Mouse (Mus musculus) heart, embryonic 11.5 days (tissue): ENCODE measurements around the gene Tmem126b. TPM values are rescaled to one million over a fixed set of nuclear protein-coding genes. Genes with fewer than 3 reads are reported as not detected.

Experiments used
- ATAC-seq: fragments of 200-750 bp; cut with Nextera tagmentation; replicated peaks from 2 replicates; pipeline ENCODE4 v1.8.0; 2017; ENCODE audit warnings: moderate library complexity; ENCODE audit not compliant: insufficient number of reproducible peaks, low FRiP score, low TSS enrichment
- H3K27ac ChIP-seq: fragments of 300-500 bp; sonication (generic); 2 replicates; pipeline ENCODE4 v1.5.1; 2014; ENCODE audit warnings: mild to moderate bottlenecking, low read depth, low read length
- H3K27me3 ChIP-seq: fragments of 300-500 bp; sonication (generic); 2 replicates; pipeline ENCODE4 v1.6.1; 2014; ENCODE audit warnings: mild to moderate bottlenecking, low read length, mixed read lengths; ENCODE audit not compliant: control insufficient read depth, insufficient read depth
- H3K36me3 ChIP-seq: fragments of 300-500 bp; sonication (generic); 2 replicates; pipeline ENCODE4 v1.6.1; 2014; ENCODE audit warnings: mild to moderate bottlenecking, low read length, moderate library complexity, mixed read lengths; ENCODE audit not compliant: control insufficient read depth, insufficient read depth
- H3K4me1 ChIP-seq: fragments of 300-500 bp; sonication (generic); 2 replicates; pipeline ENCODE4 v1.6.1; 2014; ENCODE audit warnings: low read length; ENCODE audit not compliant: control insufficient read depth, insufficient read depth
- H3K4me2 ChIP-seq: fragments of 300-500 bp; sonication (generic); 2 replicates; pipeline ENCODE4 v1.6.1; 2014; ENCODE audit warnings: mild to moderate bottlenecking, moderate library complexity
- H3K4me3 ChIP-seq: fragments of 300-500 bp; sonication (generic); 2 replicates; pipeline ENCODE4 v1.5.1; 2014; ENCODE audit warnings: low read depth, low read length
- H3K9ac ChIP-seq: fragments of 300-500 bp; sonication (generic); 2 replicates; pipeline ENCODE4 v1.6.1; 2014; ENCODE audit warnings: mild to moderate bottlenecking, low read depth, low read length, moderate library complexity
- H3K9me3 ChIP-seq: fragments of 300-500 bp; sonication (generic); replicated peaks from 2 replicates; pipeline ENCODE4 v1.6.1; 2016; ENCODE audit warnings: low read length; ENCODE audit not compliant: control insufficient read depth
- WGBS: fragments of 180-500 bp; shearing (Covaris S2); extraction: QIAGEN DNeasy Blood & Tissue Kit; methylation state at CpG from one replicate; pipeline ENCODE4 v1.1.7; 2014; ENCODE audit not compliant: insufficient replicate concordance; 5-methylcytosine and 5-hydroxymethylcytosine counted together
- polyA plus RNA-seq: library from polyadenylated mRNA; unstranded; fragments of >200 nt; fragmentation: Nextera tagmentation; extraction: Ambion mirVana; gene quantifications from 2 replicates; pipeline ENCODE4 v1.2.1, GENCODE M21; 2014

Tmem126b gene
- polyA plus RNA-seq, 1 experiment from 2014 or later: 24.0 TPM

GRCm38 (mm10) chr7:90442070-90442469, 33.7 kb downstream of the Tmem126b start:
- peak overlapping the region; percentile 75 for H3K9ac ChIP-seq
- H3K4me3 ChIP-seq: peak overlapping the region; percentile 99
- no peaks in the 10 kb centered on the region for H3K27me3 ChIP-seq
- no peaks in the 10 kb centered on the region for H3K4me1 ChIP-seq
- no peak for ATAC-seq
- H3K4me2 ChIP-seq: peak overlapping the region; percentile 89
- WGBS: 17% methylated on average over 4 of the region's 4 CpGs
- no peaks in the 10 kb centered on the region for H3K9me3 ChIP-seq
- H3K36me3 ChIP-seq: no peaks in the 10 kb centered on the region
- 0 out of 2 replicates have a peak overlapping the region, but pooled peaks have one; percentile 46 for H3K27ac ChIP-seq

- no peak for ATAC-seq
- no peaks in the 10 kb centered on the region for H3K4me1 ChIP-seq
- H3K27ac ChIP-seq: no peak overlapping the region
- no peaks in the 10 kb centered on the region for H3K36me3 ChIP-seq
- H3K9ac ChIP-seq: no peak overlapping the region
- no peak overlapping the region for H3K4me3 ChIP-seq
- H3K9me3 ChIP-seq: no peaks in the 10 kb centered on the region
- 82% methylated on average over 4 of the region's 4 CpGs for WGBS
- no peaks in the 10 kb centered on the region for H3K27me3 ChIP-seq
- H3K4me2 ChIP-seq: no peak overlapping the region
These were observed 35.8 kb downstream of the Tmem126b start for GRCm38 (mm10) chr7:90440044-90440443.

DNA sequence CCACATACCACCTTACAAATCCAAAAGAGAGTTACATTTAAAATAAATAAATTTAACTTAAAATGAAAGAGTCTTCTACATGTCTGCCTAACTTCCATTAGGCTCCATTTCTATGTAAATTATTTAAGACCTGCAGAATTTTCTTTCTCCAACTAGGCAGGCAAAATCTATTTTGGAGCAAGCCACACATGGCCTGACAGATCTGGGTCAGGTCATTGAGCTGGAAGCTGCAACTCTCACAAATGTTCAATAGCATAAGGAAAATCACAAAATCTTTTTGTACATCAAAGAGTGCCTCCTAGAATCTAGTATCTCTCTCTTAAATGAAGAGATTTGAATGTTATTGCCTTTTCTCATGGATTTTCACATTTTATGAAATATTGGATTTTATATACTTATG, 43.6 kb downstream of the Tmem126b start:
- no peak overlapping the region for H3K9ac ChIP-seq
- no peak overlapping the region for H3K27ac ChIP-seq
- H3K4me1 ChIP-seq: no peaks in the 10 kb centered on the region
- no peaks in the 10 kb centered on the region for H3K27me3 ChIP-seq
- no peak overlapping the region for H3K4me2 ChIP-seq
- no peak overlapping the region for H3K4me3 ChIP-seq
- H3K36me3 ChIP-seq: no peaks in the 10 kb centered on the region
- no peaks in the 10 kb centered on the region for H3K9me3 ChIP-seq
- ATAC-seq: no peak

DNA sequence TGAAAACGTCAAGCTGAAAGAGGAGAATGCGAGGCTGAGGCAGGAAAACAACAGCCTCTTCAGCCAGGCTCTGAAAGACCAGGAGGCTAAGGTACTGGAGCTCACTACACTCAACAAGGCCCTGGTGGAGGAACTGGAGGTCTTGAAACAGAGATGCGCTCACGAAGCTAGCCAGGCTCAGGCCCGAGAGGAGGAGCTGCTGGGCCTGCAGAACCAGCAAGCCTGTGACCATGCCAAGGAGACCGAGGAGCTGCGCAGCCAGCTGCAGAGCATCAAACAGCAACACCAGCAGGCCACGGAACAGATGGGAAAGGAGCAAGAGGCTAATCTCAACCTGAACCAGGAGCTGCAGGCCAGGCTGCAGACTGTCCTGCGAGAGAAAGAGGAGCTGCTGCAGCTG, 48.8 kb downstream of the Tmem126b start:
- peak overlapping the region; percentile 48 for H3K4me3 ChIP-seq
- peak overlapping the region; percentile 82 for H3K4me2 ChIP-seq
- WGBS: 39% methylated on average over 9 of the region's 9 CpGs
- no peaks in the 10 kb centered on the region for H3K27me3 ChIP-seq
- no peaks in the 10 kb centered on the region for H3K9me3 ChIP-seq
- H3K4me1 ChIP-seq: 0 out of 2 replicates have a peak, but pooled peaks cover 2% of the 10 kb centered on the region
- H3K36me3 ChIP-seq: no peaks in the 10 kb centered on the region
- H3K9ac ChIP-seq: peak overlapping the region; percentile 65; the same call in 1 of the 2 replicates
- no peak for ATAC-seq
- no peak overlapping the region for H3K27ac ChIP-seq

DNA sequence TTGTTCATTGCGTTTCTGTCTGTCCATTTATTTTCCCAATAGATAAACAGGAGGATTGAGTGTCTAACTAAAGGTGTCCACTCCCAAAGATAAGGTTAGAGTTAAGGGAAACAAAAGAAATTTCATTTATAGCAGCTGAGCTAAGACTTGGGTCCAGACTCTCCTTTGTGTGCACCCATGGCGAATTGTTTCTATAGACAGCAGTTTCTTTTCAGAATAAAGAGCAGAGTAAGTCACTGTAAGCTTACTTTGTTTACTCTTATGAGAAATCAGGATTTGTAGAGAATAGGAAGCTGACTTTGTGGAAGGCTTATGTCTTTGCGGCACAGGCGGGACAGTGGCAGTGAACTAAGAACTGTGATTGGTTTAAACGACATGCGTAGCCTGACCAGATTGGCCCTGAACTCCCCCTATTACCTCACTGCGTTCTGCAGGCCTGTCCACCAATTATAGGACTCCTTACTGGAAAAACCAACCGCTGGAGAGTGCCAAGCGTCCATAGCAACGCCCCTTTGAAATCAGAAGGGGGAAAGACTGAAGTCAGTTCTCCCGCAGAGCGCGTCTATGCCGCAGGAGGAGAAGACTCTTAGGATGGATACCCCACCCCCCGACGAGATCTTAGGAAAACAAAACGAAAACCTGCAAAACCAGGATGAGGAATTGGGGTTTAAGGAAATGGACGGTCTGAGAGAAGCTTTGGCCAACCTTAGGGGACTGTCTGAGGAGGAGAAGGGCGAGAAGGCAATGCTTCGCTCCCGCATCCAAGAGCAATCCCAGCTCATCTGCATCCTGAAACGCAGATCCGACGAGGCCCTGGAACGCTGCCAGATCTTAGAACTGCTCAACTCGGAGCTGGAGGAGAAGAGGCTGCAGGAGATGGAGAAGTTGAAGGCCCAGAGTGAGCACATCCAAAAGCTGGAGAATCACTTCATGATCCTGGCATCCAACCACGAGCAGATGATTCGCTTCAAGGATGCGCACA, 49.5 kb downstream of the Tmem126b start, which contains the start of gene Ccdc89:
TSS of gene Ccdc89 (plus strand) at position 558 of the 982 bp plus-strand sequence.
- 16% methylated on average over 29 of the region's 29 CpGs for WGBS
- Histone ChIP-seq H3K9me3 (no peaks in the 10 kb centered on the region), H3K4me3 (peak within 1 kb of the TSS; percentile 48), H3K27ac (no peak within 1 kb of the TSS), H3K4me1 (0 out of 2 replicates have a peak, but pooled peaks cover 2% of the 10 kb centered on the region), H3K9ac (peak within 1 kb of the TSS; percentile 65), H3K4me2 (peak within 1 kb of the TSS; percentile 82), H3K36me3 (no peaks in the 10 kb centered on the region), H3K27me3 (no peaks in the 10 kb centered on the region)
- ATAC-seq: peak; percentile 97

Other genes with a start within 250 kb of the Tmem126b start
- gene Ccdc83, start 210.2 kb downstream of the Tmem126b start, polyA plus RNA-seq: not detected in 2 replicates
- gene Sytl2, start 173.7 kb downstream of the Tmem126b start, polyA plus RNA-seq: 5.2 and 5.5 TPM in 2 replicates
- gene Ccdc89, start 49.4 kb downstream of the Tmem126b start, polyA plus RNA-seq: 0.64 and 1.2 TPM in 2 replicates
- 25.8 and 27.0 TPM in 2 replicates for gene Crebzf, start 33.3 kb downstream of the Tmem126b start, polyA plus RNA-seq
- 106 and 113 TPM in 2 replicates for gene Tmem126a, start 18.8 kb downstream of the Tmem126b start, polyA plus RNA-seq
- gene Dlg2, start 671 bp upstream of the Tmem126b start, polyA plus RNA-seq: 8.5 and 9.3 TPM in 2 replicates